Mouse (Mus musculus) lung, postnatal 25 days (tissue): ENCODE data around the gene AI481877.

Experiments used
- DNase-seq: peaks from one replicate; pipeline ENCODE4 v3.0.0; 2022; ENCODE audit warnings: low spot score

Gene AI481877

DNA sequence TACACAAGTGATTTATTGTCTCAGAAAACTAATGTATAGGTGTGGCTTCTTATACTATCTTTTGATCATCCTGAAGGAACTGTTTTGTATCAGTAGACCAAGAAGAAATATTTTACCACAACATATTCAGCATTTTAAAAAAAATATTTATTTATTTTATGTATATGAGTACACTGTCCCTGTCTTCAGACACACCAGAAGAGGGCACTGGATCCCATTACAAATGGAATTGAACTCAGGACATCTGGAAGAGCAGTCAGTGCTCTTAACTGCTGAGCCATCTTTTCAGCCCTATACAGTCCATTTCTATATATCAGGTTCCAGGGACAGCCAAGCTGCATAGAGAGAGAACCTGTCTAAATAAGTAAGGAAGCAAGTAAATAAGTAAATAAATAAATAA is 15.2 kb downstream of the AI481877 start:
- peak; percentile 4 for DNase-seq

DNA sequence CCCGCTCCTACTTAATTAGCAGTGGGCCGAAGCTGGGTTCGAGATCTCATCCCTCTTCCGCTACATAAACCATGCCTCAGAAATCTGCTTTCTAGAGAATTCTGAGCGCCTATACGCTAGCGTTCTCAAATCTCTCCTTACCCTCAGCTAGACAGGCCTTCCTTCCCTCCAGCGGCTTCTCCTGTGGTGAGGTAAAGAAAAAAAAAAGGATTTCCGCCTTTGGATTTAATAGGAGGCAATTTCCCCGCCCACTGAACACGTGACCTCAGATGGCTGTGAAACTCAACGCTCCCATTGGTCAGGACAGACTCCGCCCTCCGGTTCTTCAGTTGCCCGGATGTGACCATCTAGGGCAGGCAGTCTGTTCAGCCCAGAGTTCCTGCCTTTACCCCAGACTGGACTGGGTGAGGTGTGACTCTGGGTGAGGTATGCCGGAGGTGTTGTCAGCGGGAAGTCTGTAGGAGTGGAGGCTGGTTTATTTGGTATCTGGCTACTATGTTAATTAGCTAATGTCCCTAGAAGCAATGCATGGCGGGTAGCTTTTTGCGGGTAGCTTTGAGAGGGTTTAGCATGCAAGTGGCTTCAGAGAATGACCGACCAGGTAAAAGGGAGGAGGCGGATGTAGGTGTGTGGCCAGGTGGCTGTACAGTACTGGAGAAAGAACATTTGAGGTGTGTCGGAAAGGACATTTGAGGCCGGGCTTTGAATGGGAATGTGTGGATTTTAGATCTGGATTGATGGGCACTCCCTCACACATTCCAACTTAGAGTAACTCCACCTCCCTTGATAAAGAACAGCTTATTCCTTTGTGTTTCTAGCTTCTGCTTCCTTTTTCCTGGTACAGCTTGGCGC is 20.9 kb downstream of the AI481877 start:
- DNase-seq, result peak; percentile 22

DNA sequence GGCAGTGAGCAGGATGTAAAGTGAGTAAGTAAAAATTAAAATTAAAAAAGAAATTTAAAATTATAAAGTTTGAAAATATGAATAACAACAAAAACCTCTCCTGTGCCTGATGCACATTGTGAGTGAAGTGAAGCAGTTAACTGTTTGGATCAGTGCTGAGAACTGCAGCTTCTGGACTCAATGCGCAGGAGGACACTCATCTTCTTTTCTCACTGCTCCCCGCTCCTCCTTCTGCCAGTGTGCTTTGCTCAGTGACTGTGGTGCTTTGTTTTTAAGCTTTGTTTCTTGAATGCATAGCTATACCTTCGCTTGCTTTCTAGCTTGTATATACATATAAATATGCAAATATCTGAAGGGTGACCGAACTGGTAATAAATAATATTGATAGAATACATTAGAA is 30.1 kb downstream of the AI481877 start:
- DNase-seq, result no peak

DNA sequence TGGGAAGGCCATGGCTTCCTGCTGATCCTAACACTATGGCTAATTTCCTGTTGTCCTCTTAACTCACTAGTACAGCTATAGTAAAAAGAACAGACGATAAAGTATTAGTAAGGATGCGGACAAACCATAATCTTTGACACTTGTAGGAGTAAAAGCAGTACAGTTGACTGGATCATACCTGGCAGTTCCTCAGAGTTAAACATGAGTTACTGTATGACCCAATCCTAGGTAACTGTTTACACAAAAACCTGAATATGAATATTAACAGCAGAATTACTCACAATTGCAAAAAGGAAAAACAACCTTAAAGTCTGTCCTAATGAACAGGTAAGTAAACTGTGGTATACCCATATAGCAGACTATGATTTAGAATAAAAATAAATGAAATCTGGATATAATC is 30.9 kb downstream of the AI481877 start:
- DNase-seq, result no peak

DNA sequence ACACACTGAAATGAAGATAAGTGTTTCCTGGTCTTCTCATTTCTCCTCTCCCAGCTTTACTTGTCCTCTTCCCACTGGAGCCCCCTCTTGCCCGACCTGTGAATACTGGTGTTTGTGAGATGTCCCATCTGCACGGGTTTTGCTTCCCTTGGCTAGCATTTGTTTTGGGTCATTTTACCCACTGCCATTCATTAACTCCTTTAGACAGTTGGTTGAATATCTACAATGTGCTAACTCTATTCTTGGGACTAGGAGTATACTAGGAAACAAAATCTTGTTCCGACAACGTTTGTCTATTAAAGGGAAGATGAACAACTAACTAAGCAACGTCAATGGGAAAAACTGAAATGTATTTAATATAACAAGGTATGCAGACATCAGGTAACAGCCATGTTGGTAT is 32.1 kb downstream of the AI481877 start:
- DNase-seq, result no peak

DNA sequence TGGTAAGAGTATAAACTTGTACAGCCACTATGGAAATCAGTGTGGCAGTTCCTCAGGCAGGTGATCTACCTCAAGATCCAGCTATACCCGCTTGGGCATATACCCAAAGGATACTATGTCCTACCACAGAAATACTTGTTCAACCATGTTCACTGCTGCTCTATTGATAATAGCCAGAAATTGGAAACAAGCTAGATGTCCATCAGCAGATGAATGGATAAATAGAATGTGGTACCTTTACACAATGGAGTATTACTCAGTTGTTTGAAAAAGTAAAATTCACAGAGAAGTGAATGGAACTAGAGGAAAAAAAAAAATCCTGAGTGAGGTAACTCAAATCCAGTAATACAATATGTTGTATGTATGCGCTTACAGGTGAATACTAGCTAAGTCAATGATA is 34.6 kb downstream of the AI481877 start:
- no peak for DNase-seq

DNA sequence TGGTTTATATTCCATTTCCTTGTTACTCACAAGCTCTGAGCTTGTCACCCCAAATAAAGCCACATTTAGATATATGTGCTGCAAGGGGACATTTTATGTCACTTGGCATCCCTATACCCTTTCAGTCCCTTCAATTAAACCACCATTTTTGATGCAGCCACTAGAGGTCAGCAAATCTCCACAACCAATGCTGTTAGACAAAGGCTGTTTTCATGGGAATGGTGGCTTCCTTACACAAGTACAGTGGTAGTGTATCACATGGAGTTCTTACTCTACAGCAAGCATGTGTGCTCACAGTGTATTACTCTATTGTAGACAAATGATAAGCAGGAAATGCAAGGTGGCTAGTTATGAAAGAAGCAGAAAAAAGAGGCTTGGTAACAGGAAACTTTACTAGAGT is 42.4 kb downstream of the AI481877 start:
- DNase-seq, result peak; percentile 87

DNA sequence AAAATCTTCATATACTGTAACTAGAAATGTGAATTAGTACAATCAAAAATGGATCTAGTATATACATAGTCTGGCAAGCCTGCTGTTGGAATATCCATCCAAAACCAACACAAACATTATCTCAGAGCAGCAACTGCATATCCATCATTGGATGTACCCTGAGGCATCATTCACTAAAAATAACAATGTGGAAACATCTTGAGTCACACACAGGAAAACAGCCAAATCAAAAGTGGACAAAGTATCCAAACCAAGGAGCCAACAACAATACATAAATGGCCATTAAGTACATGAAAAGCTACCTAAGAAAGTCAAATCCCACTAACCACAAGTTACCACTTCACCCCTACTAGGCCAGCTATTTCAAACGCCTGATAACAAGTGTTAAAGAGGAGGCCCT is 49.4 kb downstream of the AI481877 start:
- DNase-seq, result no peak

DNA sequence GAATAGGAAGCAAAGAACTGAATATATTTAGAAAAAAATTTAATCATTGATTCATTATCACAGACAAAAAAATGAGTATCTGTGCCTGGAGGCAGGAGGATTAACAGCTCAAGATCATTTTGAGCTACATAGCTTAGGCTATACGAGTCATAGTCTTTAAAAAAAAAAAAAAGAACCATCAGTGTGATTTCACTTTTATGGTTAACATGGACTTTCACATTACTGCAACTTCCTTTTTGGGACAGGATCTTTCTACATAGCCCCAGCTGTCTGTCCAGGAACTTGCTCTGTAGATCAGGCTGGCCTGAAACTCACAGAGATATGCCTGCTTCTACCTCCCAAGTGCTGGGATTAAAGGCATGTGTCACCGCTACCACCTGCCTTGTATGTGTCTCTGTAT is 55.4 kb downstream of the AI481877 start:
- DNase-seq, result no peak

DNA sequence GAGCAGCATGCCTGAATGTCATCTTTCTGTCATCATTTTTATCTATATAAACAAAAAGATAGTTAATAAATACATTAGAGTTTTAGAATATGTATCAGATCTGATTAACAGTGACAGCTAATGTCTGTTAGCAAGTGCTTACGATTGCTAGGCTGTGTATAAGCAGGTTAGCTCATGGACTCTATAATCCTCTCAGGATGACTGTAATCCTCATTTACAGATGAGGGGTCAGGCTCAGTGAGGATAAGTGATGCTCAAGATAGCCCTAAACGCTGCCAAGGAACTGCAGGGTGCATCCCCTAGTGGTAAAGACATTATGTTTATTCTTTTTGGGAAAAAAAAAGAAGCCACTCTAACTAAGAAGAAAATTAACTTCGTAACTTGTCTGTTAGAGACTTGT is 69.5 kb downstream of the AI481877 start:
- DNase-seq, result no peak

DNA sequence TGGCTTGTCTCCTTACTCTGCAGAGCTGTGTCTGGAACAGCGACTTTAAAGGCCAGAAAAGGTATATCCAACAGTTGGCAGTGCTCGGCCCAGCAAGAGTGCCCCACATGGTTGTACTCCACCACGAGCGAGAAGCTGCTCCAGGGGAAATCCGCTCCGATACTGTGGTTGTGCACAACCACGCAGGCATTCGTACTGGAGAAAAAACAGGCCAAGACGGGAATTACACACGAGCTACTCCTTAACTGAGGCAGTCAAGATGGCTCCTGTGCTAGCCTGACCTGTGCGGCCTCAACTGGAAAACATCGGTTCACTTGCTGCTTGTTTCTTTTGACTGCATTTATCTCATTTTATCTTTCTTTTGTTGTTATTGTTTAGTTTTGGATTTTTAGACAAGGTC is 76.3 kb downstream of the AI481877 start:
- DNase-seq, result no peak

DNA sequence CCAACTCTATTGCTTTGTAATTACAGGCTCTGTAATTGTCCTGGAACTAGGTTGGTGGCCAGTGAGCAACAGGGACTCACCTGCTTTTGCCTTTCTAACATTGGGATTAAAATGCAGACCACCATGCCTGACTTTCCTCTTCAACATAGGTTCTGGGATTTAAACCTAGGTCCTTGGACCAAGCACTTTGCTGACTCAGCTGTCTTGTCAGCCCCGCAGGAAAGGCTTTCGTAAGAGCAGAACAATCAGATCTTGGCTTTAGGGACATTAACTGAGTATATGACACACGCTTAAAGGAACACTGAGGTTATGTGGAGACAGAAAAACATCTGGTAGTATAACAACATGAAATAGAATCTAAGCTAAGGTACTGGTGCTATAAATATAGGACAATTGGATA is 80.9 kb downstream of the AI481877 start:
- no peak for DNase-seq

DNA sequence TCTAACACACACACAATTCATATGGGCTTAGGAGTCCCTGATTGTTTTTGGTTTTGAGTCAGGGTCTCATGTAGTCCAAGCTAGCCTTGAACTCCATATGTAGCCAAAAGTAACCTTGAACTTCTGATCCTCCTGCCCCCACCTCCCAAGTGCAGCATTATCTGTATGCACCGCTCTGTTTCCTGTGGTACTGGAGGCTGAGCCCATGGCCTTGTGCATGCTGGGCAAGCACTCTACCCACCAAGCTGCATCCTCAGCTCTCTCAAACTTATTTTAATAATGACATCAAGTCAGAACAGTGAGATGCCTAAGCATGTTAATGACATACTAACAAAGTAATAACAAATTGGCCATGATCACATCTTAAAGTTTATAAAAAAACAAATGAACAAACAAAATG is 87.7 kb downstream of the AI481877 start:
- DNase-seq, result no peak

DNA sequence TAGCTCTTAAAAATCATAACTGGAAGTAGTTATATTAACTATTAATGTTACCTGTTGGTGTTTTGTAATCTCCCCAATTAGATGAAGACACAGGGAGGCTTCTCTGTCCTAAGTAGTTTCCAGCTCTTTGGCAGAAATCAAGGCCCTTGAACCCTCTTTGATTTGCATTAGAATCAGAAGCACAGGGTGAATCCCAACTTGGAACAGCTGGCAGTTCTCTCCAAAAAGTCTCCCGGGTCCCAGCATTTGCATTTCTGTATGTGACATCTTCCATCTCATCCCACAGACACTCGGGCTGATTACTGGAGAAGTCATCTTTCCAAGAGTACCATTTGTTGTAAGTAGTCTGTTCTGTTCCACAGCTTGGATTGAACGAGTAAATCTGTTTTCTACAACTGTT is 91.6 kb downstream of the AI481877 start:
- no peak for DNase-seq

DNA sequence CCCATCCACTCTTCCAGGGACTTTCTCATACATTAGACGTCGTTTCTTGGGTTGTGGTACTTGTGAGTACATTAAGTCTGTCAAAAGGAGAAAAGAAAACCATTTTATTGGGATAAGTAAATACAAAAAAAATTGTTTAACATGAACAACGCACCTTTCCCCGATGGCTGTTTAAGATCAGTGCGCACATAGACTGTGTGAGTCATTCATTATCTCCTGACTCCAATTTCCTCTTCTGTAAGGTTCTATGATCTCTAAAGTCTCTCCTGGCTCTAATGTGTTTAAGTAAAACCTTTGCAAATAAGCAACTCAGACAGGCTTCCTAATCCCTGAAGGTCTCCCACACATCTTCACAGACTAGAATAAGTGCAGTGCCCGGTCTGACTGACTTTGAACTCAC is 94.9 kb downstream of the AI481877 start:
- no peak for DNase-seq

DNA sequence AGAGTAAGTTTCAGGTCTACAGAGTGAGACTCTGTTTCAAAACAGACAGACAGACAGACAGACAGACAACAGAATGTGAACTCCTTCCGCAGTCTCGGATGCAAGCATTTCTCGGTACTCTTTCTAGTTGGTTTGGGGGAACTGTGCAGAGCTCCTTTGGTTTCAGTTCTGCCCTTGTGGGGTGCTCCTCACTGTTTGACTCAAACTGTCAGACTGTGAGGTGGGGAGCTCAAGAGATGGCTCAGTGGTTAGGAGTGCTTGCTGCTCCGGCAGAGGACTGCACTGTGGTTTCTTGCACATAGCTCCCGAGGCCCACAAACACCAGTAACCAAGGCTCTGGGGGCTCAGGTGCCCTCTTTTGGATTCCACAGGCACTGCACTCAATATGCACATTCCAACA is 95.7 kb downstream of the AI481877 start:
- no peak for DNase-seq

DNA sequence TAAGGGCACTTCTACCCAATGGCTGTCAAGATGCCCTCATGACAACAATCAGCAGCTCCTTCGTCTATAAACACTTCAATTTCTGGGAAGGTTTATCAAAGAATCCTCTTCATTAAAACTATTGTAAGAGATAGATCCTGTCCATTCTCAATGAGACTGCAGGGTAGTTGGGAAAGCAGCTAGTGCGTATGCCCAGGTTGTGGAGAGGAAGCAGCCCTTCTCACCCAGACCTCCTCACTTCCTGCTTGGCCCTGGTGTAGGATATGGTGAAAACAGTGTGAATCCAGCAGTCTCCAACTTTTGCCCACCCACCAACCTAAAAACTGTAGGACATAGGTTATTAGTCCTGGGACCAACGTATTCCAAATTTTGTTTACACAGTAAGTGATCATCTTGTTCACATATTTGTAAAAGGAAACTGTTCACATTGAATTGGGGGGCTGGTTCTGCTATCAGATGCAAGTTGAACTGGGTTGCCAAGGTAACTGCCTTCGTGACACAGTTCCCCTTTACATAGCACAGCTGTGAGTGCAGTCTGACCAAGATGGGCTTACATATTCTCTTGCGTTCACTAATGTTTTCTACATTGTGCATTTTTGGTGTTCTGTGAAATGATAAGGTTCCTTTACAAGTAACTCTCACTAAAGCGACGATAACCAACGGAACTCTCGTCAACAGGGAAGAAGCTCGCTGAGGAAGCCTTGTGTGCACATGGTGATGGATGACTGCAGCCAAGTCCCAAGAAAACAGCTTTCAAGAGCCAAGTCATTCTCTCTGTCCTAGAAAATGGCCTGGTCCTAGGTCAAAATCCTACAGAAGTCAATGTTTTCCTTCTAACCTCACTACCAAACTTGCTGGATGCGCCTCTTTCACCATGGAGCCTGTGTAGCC is 98.1 kb downstream of the AI481877 start:
- no peak for DNase-seq

DNA sequence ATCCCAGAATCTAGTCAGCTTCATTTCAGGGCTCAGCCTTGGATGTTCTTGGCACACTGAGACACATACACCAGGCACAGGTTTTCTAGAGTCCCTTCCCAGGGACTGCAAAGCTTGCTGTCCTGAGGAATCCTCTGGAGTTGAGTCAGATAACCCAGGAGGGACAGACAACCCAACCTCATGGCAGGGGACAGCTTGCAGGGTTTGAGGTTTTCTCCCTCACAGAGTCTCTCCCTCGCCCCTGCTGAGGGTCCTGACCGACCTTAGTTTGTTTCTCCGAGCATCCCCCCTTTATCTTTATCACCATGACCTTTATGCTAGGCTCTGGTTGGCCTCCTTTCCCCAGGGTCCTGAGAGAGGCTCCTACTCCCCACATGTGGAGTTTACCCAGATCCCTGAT is 101.3 kb downstream of the AI481877 start:
- no peak for DNase-seq

DNA sequence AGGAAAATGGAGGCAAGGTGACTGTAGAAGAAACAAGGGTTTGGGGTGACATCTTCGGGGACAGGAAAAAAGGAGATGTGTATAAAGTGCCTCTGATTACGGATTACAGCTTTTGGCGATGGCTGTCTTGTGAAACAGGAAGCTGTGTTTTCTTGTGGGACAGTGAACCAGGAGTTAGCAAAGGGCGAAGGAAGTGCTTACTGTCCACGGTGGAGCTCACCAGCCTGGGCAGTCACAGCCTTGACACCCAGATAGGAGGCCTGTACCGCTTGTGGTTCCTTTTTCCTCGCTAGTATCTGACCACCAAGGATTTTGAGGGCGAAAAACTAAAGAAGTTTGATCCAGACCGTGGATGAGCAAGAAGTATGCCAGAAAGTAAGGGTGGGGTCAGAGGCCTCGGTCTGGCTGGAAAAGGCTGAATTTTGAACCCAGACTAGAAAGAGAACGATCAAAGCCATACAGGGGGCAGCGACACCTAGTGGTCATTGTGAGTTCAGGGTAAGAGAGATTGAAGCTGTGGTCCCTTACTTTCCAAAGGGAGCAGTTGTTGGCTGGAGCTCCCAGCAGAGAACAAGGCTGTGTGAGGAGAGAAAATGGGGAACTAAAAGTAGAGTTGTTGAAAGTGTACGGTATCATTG is 102.2 kb downstream of the AI481877 start:
- peak; percentile 79 for DNase-seq

DNA sequence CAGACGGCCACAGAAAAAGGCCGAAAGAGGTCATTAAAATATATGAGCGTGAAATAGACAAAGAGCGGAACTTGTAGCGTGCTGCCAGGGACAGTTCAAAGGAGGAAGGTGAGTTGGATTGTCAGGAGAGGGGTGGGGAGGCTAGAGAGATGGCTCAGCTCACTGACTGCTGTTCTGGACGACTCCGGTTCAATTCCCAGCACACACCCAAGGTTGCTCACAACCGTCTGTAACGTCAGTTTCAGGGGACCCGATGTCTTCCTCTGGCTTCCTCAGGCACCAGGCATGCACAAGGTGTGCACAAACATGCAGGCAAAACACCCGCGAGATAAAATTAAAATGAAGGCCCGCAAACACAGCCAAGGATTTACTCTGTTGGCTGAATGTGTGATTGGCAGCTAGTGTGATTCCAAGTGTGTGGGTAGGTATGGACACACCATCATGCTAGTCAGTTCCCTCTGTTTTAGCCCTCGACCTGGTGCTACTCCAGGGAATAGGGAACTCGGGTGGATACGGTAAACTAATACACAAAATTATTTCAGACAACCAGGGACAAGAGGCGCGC is 102.9 kb downstream of the AI481877 start:
- DNase-seq, result no peak

DNA sequence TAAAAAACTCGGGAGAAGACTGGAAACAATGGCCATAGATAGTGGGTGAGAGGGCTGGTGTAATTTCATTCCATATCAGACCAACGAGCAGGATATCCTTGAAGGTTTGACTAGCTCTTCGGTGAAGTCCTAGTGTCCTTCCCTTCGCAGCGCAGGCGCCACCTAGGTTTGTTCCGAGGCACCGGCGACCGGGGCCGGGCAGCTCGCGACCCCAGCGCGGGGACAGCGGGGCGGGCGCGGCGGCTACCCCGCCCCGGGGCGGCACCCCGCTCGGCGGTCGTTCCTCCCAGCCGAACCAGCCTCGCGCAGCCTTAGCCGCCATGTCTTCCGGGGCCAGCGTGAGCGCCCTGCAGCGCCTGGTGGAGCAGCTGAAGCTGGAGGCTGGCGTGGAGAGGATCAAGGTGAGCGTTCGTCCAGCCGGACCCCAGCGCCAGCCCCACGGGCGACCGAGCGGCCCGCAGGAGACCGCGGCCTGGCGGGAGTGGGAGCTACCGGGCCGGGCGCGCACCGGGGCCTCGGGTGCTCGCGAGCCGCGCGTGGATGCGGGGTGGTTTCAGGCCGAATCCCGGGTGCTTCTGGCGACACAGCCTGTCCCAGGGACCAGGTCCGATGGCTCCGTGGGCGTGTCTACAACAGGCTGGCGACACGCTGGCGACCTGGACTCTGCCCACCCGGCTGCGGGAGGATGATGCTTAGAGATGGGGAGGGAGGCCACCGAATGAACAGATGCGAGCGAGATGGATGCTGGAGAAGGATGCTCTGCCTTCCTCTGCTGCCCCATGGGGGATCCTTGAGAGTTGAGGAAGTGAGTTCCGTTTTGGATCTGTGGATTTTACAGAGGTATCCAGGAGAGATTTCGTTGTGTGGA is 103.6 kb downstream of the AI481877 start, which contains the start of gene Gng10:
Gene Gng10 (plus strand): TSS at position 171 of the 868 bp plus-strand sequence.
- DNase-seq, result peak; percentile 52
